Mouse (Mus musculus) brain, embryonic 14.5 days (tissue): ENCODE measurements at regions not wholly inside any gene's neighbourhood (a gene's known extent, or its start where the extent isn't known, plus 50 kb on each side); places are given as distances from the start of the nearest gene placed in this dataset.

ENCODE experiments used
- CTCF ChIP-seq: fragments of 200-500 bp; IDR thresholded peaks from 2 replicates; pipeline ENCODE4 v1.5.1; 2012; ENCODE audit warnings: inconsistent platforms, mild to moderate bottlenecking, moderate library complexity, borderline replicate concordance; ENCODE audit not compliant: insufficient read depth, insufficient read length; ENCODE audit errors: extremely low read depth
- POLR2A ChIP-seq: fragments of 200-500 bp; IDR thresholded peaks from 2 replicates; pipeline ENCODE4 v1.6.1; 2012; ENCODE audit warnings: mild to moderate bottlenecking, inconsistent platforms, borderline replicate concordance; ENCODE audit not compliant: poor library complexity, insufficient read depth, insufficient read length, severe bottlenecking; ENCODE audit errors: extremely low read depth

- no peak for TF ChIP-seq CTCF
- no peak for TF ChIP-seq POLR2A
Measured at GRCm38 (mm10) chr1:138707913-138708312, 88.0 kb upstream of the Nek7 start.
